8 mouse cellular contexts compared by ENCODE assay signal in genomic region chr17:35001452-35002152, GRCm38 (mm10). TPM values are rescaled to one million over a fixed set of nuclear protein-coding genes. Genes with fewer than 3 reads are reported as not detected.
A peak's percentile ranks its signal among the peaks of the same experiment; 100 is the strongest.
DNase-seq lines count a peak whose midpoint lies in the region; ATAC-seq and TF ChIP-seq lines count a peak whose summit lies in the region.

No protein-coding gene starts in this region.

- H3K4me2 ChIP-seq in forebrain, embryonic 13.5 days: peak overlapping the region; percentile 100
- peak overlapping the region; percentile 95 for H3K4me2 ChIP-seq in limb, embryonic 15.5 days
- peak overlapping the region; percentile 98 for H3K4me2 ChIP-seq in myocyte (ENCODE audit: low read depth)

- ATAC-seq in forebrain, embryonic 13.5 days: no peak
- ATAC-seq in limb, embryonic 15.5 days (ENCODE audit: insufficient number of reproducible peaks, low FRiP score, low TSS enrichment, low read depth): 0 out of 2 replicates have a peak, but pooled peaks have one; percentile 0

- peaks cover 73% of the 10 kb centered on the region for H3K79me2 ChIP-seq in myocyte (ENCODE audit: control insufficient read depth, insufficient read depth)

- no peaks in the 10 kb centered on the region for H3K27me3 ChIP-seq in forebrain, embryonic 13.5 days
- H3K27me3 ChIP-seq in limb, embryonic 15.5 days: no peaks in the 10 kb centered on the region
- no peaks in the 10 kb centered on the region for H3K27me3 ChIP-seq in myocyte (ENCODE audit: control insufficient read depth, insufficient read depth, insufficient read length)

- peaks cover 51% of the 10 kb centered on the region for H3K36me3 ChIP-seq in forebrain, embryonic 13.5 days (ENCODE audit: poor library complexity, severe bottlenecking)
- H3K36me3 ChIP-seq in limb, embryonic 15.5 days: peaks cover 46% of the 10 kb centered on the region
- H3K36me3 ChIP-seq in myocyte (ENCODE audit: control insufficient read depth, insufficient read depth): peaks cover 28% of the 10 kb centered on the region

- peak overlapping the region; percentile 98 for H3K27ac ChIP-seq in forebrain, embryonic 13.5 days
- peak overlapping the region; percentile 99 for H3K27ac ChIP-seq in limb, embryonic 15.5 days

- H3K4me1 ChIP-seq in forebrain, embryonic 13.5 days: peaks cover 56% of the 10 kb centered on the region
- peaks cover 33% of the 10 kb centered on the region for H3K4me1 ChIP-seq in limb, embryonic 15.5 days

- H3K9me3 ChIP-seq in forebrain, embryonic 13.5 days (replicated peaks): no peaks in the 10 kb centered on the region
- H3K9me3 ChIP-seq in limb, embryonic 15.5 days: no peaks in the 10 kb centered on the region

- under 1% methylated on average over 35 of the region's 35 CpGs for WGBS in forebrain, embryonic 13.5 days
- WGBS in limb, embryonic 15.5 days: under 1% methylated on average over 35 of the region's 35 CpGs

- H3ac ChIP-seq in myocyte (ENCODE audit: control insufficient read depth, insufficient read length): peak overlapping the region; percentile 92

- H3K9ac ChIP-seq in forebrain, embryonic 13.5 days: peak overlapping the region; percentile 97
- H3K9ac ChIP-seq in limb, embryonic 15.5 days: peak overlapping the region; percentile 94

- TF ChIP-seq POLR2A in myocyte (IDR thresholded peaks at IDR 0.05; ENCODE audit: insufficient read length, low read depth): peak; percentile 15

- peak overlapping the region; percentile 94 for H3K4me3 ChIP-seq in forebrain, embryonic 13.5 days
- peak overlapping the region; percentile 93 for H3K4me3 ChIP-seq in limb, embryonic 15.5 days
- peak overlapping the region; percentile 98 for H3K4me3 ChIP-seq in myocyte

- DNase-seq in cerebellum, adult 9-11 months: peak; percentile 30
- DNase-seq in cerebellum, postnatal 4 days (ENCODE audit: low spot score in 2 of 2): no peak
- DNase-seq in spleen, adult 18-20 months: peak; percentile 42 to 46
- DNase-seq in spleen, adult 12 weeks (ENCODE audit: low spot score): no peak
- DNase-seq in layer of hippocampus, adult 18-20 months (ENCODE audit: low spot score in 2 of 2): no peak

TF ChIP-seq in myocyte, 11 proteins besides CTCF, POLR2A, EP300 and RAD21:
- peak; percentile 30 for TF ChIP-seq TCF3 (IDR thresholded peaks at IDR 0.05; ENCODE audit: insufficient read length, low read depth)
- peak in 2 of 3 experiments; percentile 83 to 85 for TF ChIP-seq MYOG (IDR thresholded peaks at IDR 0.05; ENCODE audit: control insufficient read depth in 1 of 3, insufficient read depth in 1 of 3, insufficient read length in 2 of 3, low read depth in 2 of 3)
- TF ChIP-seq POLR2AphosphoS2 (IDR thresholded peaks at IDR 0.05; ENCODE audit: insufficient read length, low read depth): peak; percentile 8
- TF ChIP-seq REST (IDR thresholded peaks at IDR 0.05; ENCODE audit: insufficient read depth, insufficient read length): no peak
- TF ChIP-seq MYOD1 (IDR thresholded peaks at IDR 0.05; ENCODE audit: control insufficient read depth in 1 of 3, insufficient read length in 2 of 3, low read depth in 2 of 3): peak in 2 of 3 experiments; percentile 69 to 76
- peak; percentile 69; the same call in 1 of the 2 replicates for TF ChIP-seq CEBPB (IDR thresholded peaks at IDR 0.05; ENCODE audit: insufficient read depth, poor library complexity, severe bottlenecking)

RNA-seq across cellular contexts. Expression of gene Vars, which starts 0.8 kb away (rescaled TPM):
- 88.4 and 104 TPM in 2 replicates for polyA plus RNA-seq in forebrain, embryonic 13.5 days (2015; fragmentation: Nextera tagmentation; extraction: Ambion mirVana)
- 94.4 and 95.1 TPM in 2 replicates for polyA plus RNA-seq in limb, embryonic 15.5 days (2015; fragmentation: Nextera tagmentation; extraction: Ambion mirVana)
- 208 TPM for polyA plus RNA-seq in myocyte (2012; fragmentation: generic; extraction: Trizol)
- total RNA-seq in layer of hippocampus, adult 18-20 months (2021): 10 to 100 TPM; 46.6 to 50.4 TPM

RNA-seq across cellular contexts. Expression of gene Vwa7, which starts 14.8 kb away (rescaled TPM):
- polyA plus RNA-seq in forebrain, embryonic 13.5 days (2015; fragmentation: Nextera tagmentation; extraction: Ambion mirVana): 0.18 and 0.20 TPM in 2 replicates
- 0.18 and 0.20 TPM in 2 replicates for polyA plus RNA-seq in limb, embryonic 15.5 days (2015; fragmentation: Nextera tagmentation; extraction: Ambion mirVana)
- polyA plus RNA-seq in myocyte (2012; fragmentation: generic; extraction: Trizol): 0.05 TPM
- total RNA-seq in layer of hippocampus, adult 18-20 months (2021): under 1 TPM; 0.15 to 0.22 TPM

RNA-seq across cellular contexts. Expression of gene Lsm2, which starts 19.9 kb away (rescaled TPM):
- polyA plus RNA-seq in forebrain, embryonic 13.5 days (2015; fragmentation: Nextera tagmentation; extraction: Ambion mirVana): 203 and 213 TPM in 2 replicates
- polyA plus RNA-seq in limb, embryonic 15.5 days (2015; fragmentation: Nextera tagmentation; extraction: Ambion mirVana): 143 and 159 TPM in 2 replicates
- 52.3 TPM for polyA plus RNA-seq in myocyte (2012; fragmentation: generic; extraction: Trizol)
- total RNA-seq in layer of hippocampus, adult 18-20 months (2021): 10 to 100 TPM; 18.2 to 20.7 TPM

RNA-seq across cellular contexts. Expression of gene Sapcd1, which starts 26.2 kb away (rescaled TPM):
- polyA plus RNA-seq in forebrain, embryonic 13.5 days (2015; fragmentation: Nextera tagmentation; extraction: Ambion mirVana): 7.2 and 7.8 TPM in 2 replicates
- 8.9 and 9.4 TPM in 2 replicates for polyA plus RNA-seq in limb, embryonic 15.5 days (2015; fragmentation: Nextera tagmentation; extraction: Ambion mirVana)
- 0.14 TPM for polyA plus RNA-seq in myocyte (2012; fragmentation: generic; extraction: Trizol)
- total RNA-seq in layer of hippocampus, adult 18-20 months (2021): 1 to 10 TPM in 1 of 2 experiments, not detected in 1; 1.4 TPM

RNA-seq across cellular contexts. Expression of gene Hspa1l, which starts 29.1 kb away (rescaled TPM):
- 1.00 and 1.3 TPM in 2 replicates for polyA plus RNA-seq in forebrain, embryonic 13.5 days (2015; fragmentation: Nextera tagmentation; extraction: Ambion mirVana)
- polyA plus RNA-seq in limb, embryonic 15.5 days (2015; fragmentation: Nextera tagmentation; extraction: Ambion mirVana): 0.46 and 0.65 TPM in 2 replicates
- 1.3 TPM for polyA plus RNA-seq in myocyte (2012; fragmentation: generic; extraction: Trizol)
- total RNA-seq in layer of hippocampus, adult 18-20 months (2021): under 1 TPM; 0.12 to 0.48 TPM

Comparison
In these comparisons a context has a peak if more than half of its experiments do, and no peak if none do; other contexts are left out.
1. DNase-seq: peak in cerebellum, adult 9-11 months (single experiment) and spleen, adult 18-20 months (2 of 2); none in cerebellum, postnatal 4 days (0 of 2), spleen, adult 12 weeks (single experiment) and layer of hippocampus, adult 18-20 months (0 of 2).
2. Peak in every context shown above with its lines, with median percentiles within 50 percentile points of each other: H3K4me2 ChIP-seq and H3K4me3 ChIP-seq.